Mouse (Mus musculus) stomach, postnatal 0 days (tissue): ENCODE measurements around the gene Mmel1. TPM values are rescaled to one million over a fixed set of nuclear protein-coding genes. Genes with fewer than 3 reads are reported as not detected.

ENCODE experiments used
- ATAC-seq: fragments of 200-750 bp; cut with Nextera tagmentation; 2 replicates; pipeline ENCODE4 v1.8.0; 2017; ENCODE audit not compliant: low FRiP score, low TSS enrichment
- DNase-seq: peaks from one replicate; pipeline ENCODE4 v3.0.0-alpha.2; 2016; ENCODE audit warnings: low spot score
- H3K27ac ChIP-seq: fragments of 300-500 bp; sonication (generic); replicated peaks from 2 replicates; pipeline ENCODE4 v1.5.1; 2014; ENCODE audit warnings: mild to moderate bottlenecking, control low read depth
- H3K27me3 ChIP-seq: fragments of 300-500 bp; sonication (generic); 2 replicates; pipeline ENCODE4 v1.6.1; 2014; ENCODE audit warnings: low read length; ENCODE audit not compliant: control insufficient read depth, insufficient read depth
- H3K36me3 ChIP-seq: fragments of 300-500 bp; sonication (generic); 2 replicates; pipeline ENCODE4 v1.6.1; 2014; ENCODE audit warnings: low read length, mixed read lengths; ENCODE audit not compliant: control insufficient read depth, insufficient read depth
- H3K4me1 ChIP-seq: fragments of 300-500 bp; sonication (generic); replicated peaks from 2 replicates; pipeline ENCODE4 v1.6.1; 2014; ENCODE audit warnings: antibody characterized with exemption; ENCODE audit not compliant: control insufficient read depth, insufficient read depth
- H3K4me2 ChIP-seq: fragments of 300-500 bp; sonication (generic); replicated peaks from 2 replicates; pipeline ENCODE4 v1.6.1; 2014; ENCODE audit warnings: low read depth, mild to moderate bottlenecking, control low read depth, moderate library complexity
- H3K4me3 ChIP-seq: fragments of 300-500 bp; sonication (generic); 2 replicates; pipeline ENCODE4 v1.5.1; 2014; ENCODE audit warnings: low read depth, low read length, control low read depth
- H3K9ac ChIP-seq: fragments of 300-500 bp; sonication (generic); 2 replicates; pipeline ENCODE4 v1.6.1; 2014; ENCODE audit warnings: mild to moderate bottlenecking, low read length, control low read depth, mixed read lengths
- H3K9me3 ChIP-seq: fragments of 300-500 bp; sonication (generic); 2 replicates; pipeline ENCODE4 v1.6.1; 2016; ENCODE audit warnings: low read length; ENCODE audit not compliant: control insufficient read depth
- CTCF ChIP-seq: IDR thresholded peaks from 2 replicates; pipeline ENCODE4 v1.5.1; 2016; ENCODE audit warnings: antibody characterized with exemption, low read depth, mild to moderate bottlenecking, moderate library complexity
- EP300 ChIP-seq: optimal IDR thresholded peaks from 2 replicates; pipeline ENCODE3; 2016; ENCODE audit warnings: antibody characterized with exemption
- WGBS: fragments of 180-500 bp; shearing (Covaris S2); extraction: QIAGEN DNeasy Blood & Tissue Kit; methylation state at CpG from one replicate; pipeline ENCODE4 v1.1.7; 2014; 5-methylcytosine and 5-hydroxymethylcytosine counted together
- polyA plus RNA-seq: library from polyadenylated mRNA; unstranded; fragments of >200 nt; fragmentation: Nextera tagmentation; extraction: Ambion mirVana; gene quantifications from 2 replicates; pipeline ENCODE4 v1.2.1, GENCODE M21; 2015

Mmel1 gene
- polyA plus RNA-seq, 1 experiment from 2014 or later = not detected

DNA sequence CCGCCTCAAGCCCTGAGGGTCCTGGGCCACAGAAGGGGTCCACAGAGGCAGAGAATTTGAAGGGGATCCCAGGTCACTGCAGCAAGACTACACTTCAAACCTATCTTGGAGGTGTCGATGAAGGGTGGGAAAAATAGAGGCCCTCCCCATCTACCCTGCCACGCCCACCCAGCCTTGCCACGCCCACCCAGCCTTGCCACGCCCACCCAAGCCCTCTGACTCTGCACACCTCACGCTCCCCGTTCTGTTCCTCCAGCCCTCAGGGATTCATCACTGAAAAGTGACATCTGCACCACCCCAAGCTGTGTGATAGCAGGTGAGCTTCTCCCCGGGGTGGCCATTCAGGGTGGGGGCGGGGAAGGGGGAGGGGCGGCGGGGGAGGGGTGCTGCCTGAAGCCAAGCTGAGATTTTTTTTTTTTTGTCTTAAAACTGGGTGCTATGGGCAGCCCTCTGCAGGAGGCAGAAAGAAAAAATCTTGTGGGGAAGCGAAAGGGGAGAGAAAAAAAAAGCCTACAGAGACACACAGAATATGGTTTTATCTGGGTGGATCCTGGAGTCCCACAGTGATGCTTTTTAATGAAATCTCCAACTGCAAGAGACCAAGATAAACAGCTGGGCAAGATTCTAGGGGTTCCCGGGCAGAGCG, 12.8 kb downstream of the Mmel1 start:
- DNase-seq (no peak), ATAC-seq (no peak)
- H3K9ac ChIP-seq = no peak overlapping the region
- TF ChIP-seq EP300 (no peak), CTCF (no peak)
- no peaks in the 10 kb centered on the region for H3K27me3 ChIP-seq
- no peaks in the 10 kb centered on the region for H3K9me3 ChIP-seq
- no peaks in the 10 kb centered on the region for H3K36me3 ChIP-seq
- H3K4me1 ChIP-seq = no peaks in the 10 kb centered on the region
- no peak overlapping the region for H3K4me3 ChIP-seq
- WGBS = 26% methylated on average over 14 of the region's 14 CpGs
- H3K4me2 ChIP-seq = no peak overlapping the region
- no peak overlapping the region for H3K27ac ChIP-seq

DNA sequence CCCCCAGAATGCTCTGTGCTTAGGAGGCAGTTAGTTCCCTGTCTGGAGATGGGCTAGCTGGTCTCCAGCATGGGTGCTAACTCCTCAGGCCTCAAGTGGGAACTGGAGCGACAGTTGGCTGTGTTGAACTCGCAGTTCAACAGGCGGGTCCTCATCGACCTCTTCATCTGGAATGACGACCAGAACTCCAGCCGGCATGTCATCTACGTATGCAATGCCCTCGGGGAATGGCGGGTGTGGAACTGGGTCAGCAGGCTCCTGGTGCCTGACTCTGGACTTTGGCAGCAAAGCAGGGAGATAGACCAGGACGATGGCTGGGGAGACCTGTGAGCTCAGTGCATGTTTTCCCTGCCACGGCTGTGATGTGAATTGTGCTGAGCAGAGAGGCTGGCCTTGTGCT, 16.0 kb downstream of the Mmel1 start:
- no peaks in the 10 kb centered on the region for H3K36me3 ChIP-seq
- H3K4me1 ChIP-seq = no peaks in the 10 kb centered on the region
- no peak overlapping the region for H3K4me3 ChIP-seq
- WGBS = 67% methylated on average over 11 of the region's 11 CpGs
- no peaks in the 10 kb centered on the region for H3K9me3 ChIP-seq
- H3K27ac ChIP-seq = no peak overlapping the region
- no peak overlapping the region for H3K9ac ChIP-seq
- DNase-seq (no peak), ATAC-seq (no peak)
- no peaks in the 10 kb centered on the region for H3K27me3 ChIP-seq
- no peak overlapping the region for H3K4me2 ChIP-seq
- TF ChIP-seq CTCF (no peak), EP300 (no peak)

DNA sequence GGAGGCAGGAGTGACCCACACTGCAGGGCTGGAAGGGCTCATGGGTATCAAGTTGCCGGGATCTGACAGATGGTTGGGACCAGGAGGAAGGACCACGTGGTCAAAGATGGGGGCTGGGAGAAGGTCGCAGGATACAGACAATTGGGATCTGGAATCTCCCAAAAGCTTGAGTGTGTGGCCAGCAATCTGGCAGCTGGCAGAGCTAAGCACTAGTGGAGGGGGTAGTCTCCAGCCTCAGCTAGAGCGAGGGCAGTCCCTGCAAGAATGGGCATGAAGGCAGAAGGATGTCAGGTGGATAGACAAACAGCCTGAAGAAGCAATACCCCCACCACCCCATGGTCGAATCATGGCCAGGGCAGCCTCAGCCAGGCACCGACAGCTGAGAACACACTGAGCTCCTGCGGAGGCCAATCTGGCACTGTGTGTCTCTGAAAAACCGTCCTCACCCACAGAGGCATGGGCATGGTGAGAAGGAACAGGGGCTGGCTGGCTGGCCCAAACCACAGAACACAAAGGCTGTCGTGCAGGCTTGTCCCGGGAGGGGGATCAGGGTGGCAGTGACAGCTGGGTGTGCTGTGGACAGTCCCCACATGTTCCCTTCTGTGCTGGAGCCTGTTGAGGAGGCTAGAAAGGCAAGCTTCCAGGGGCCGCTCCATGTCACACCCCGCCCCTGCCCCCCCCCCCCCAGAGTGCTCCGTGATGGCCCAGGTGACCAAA, 17.6 kb downstream of the Mmel1 start:
- H3K4me3 ChIP-seq = no peak overlapping the region
- H3K36me3 ChIP-seq = no peaks in the 10 kb centered on the region
- no peak for ATAC-seq
- H3K4me1 ChIP-seq = no peaks in the 10 kb centered on the region
- WGBS = 63% methylated on average over 12 of the region's 13 CpGs
- H3K27ac ChIP-seq = no peak overlapping the region
- no peaks in the 10 kb centered on the region for H3K9me3 ChIP-seq
- no peak overlapping the region for H3K4me2 ChIP-seq
- TF ChIP-seq CTCF (no peak), EP300 (no peak)
- DNase-seq = no peak
- H3K9ac ChIP-seq = no peak overlapping the region
- no peaks in the 10 kb centered on the region for H3K27me3 ChIP-seq

DNA sequence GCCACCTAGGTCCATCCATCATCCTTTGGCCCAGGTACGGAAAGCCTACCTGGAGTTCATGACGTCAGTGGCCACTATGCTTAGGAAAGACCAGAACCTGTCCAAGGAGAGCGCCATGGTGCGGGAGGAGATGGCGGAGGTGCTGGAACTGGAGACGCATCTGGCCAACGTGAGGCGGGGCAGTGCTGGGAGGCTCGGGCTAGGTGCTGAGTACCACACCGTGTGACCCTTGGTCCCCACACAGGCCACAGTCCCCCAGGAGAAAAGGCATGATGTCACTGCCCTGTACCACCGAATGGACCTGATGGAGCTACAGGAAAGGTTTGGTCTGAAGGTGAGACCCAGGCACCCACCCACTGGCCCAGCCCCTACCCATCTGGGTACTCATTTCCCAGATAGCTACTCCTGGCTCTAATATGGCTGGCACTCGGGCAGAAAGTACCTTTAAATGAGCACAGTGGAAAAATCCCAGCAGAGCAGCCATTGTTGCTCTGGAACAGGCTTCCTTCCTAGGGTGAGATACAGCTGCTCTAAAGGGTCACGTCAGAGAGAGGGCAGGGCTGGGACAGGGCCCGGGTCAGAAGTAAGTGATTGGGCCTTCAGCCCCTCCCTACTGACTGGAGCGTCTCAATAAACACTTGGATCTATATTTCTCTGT, 18.3 kb downstream of the Mmel1 start:
- no peak for TF ChIP-seq CTCF
- no peak for TF ChIP-seq EP300
- ATAC-seq = no peak; the same call in 1 of the 2 replicates
- no peak overlapping the region for H3K9ac ChIP-seq
- 68% methylated on average over 15 of the region's 15 CpGs for WGBS
- H3K4me3 ChIP-seq = no peak overlapping the region
- H3K27me3 ChIP-seq = no peaks in the 10 kb centered on the region
- no peak for DNase-seq
- H3K4me2 ChIP-seq = no peak overlapping the region
- no peaks in the 10 kb centered on the region for H3K9me3 ChIP-seq
- no peaks in the 10 kb centered on the region for H3K4me1 ChIP-seq
- H3K36me3 ChIP-seq = no peaks in the 10 kb centered on the region
- no peak overlapping the region for H3K27ac ChIP-seq

DNA sequence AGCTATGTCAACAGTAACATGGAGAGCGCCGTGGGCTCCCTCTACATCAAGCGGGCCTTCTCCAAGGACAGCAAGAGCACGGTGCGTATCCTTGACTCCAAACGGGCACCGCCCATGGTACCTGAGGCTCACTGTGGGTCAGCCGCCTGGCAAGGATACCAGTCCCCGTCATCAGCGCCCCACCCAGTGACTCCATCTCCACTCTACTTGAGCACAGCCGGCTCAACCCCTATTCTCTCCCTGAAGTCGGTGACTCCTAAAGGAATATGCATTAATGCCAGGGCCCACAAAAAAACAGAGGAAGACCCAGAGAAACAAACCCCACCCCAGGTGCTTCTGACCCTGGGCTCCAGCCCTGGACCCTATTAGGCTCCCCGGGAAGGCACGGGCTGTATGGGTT, 21.5 kb downstream of the Mmel1 start:
- H3K36me3 ChIP-seq = no peaks in the 10 kb centered on the region
- no peaks in the 10 kb centered on the region for H3K4me1 ChIP-seq
- WGBS = 72% methylated on average over 14 of the region's 14 CpGs
- no peaks in the 10 kb centered on the region for H3K27me3 ChIP-seq
- no peak for ATAC-seq
- no peak overlapping the region for H3K4me3 ChIP-seq
- no peak for DNase-seq
- no peak overlapping the region for H3K9ac ChIP-seq
- no peaks in the 10 kb centered on the region for H3K9me3 ChIP-seq
- H3K27ac ChIP-seq = no peak overlapping the region
- H3K4me2 ChIP-seq = no peak overlapping the region
- TF ChIP-seq CTCF = no peak
- no peak for TF ChIP-seq EP300

DNA sequence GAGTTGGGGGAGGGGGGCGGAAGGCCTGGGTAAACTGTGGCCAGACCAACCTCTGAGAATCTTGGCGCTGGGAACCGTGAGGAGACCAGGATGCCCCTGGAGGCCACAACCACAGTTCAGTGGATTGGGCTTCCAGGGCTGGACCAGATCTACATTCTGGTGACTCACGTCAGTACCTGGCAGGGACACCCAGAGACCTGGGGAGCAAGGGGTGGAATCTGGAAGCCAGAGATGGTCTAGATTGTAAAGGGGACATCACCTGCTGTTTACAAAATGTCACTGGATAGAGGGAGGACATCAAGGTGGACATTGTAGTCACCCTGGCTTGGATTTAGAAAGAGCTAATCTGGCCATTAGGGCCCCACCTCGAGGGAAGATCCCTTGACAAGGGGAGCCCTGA, 26.2 kb downstream of the Mmel1 start:
- no peak for ATAC-seq
- no peak overlapping the region for H3K9ac ChIP-seq
- no peaks in the 10 kb centered on the region for H3K9me3 ChIP-seq
- 77% methylated on average over 5 of the region's 5 CpGs for WGBS
- H3K4me1 ChIP-seq = peaks cover 5% of the 10 kb centered on the region; the same call in 1 of the 2 replicates
- DNase-seq = no peak
- no peaks in the 10 kb centered on the region for H3K27me3 ChIP-seq
- TF ChIP-seq CTCF (no peak), EP300 (no peak)
- H3K4me3 ChIP-seq = no peak overlapping the region
- no peaks in the 10 kb centered on the region; the same call in 1 of the 2 replicates for H3K36me3 ChIP-seq
- no peak overlapping the region for H3K4me2 ChIP-seq
- no peak overlapping the region for H3K27ac ChIP-seq
